Mouse (Mus musculus): ENCODE measurements around the gene Secisbp2l.
A peak's percentile ranks its signal among the peaks of the same experiment; 100 is the strongest.

The Secisbp2l gene

GRCm38 (mm10) chr2:125783868-125784267, 1.2 kb upstream of the Secisbp2l start:
- peak in 1 of 2 experiments; percentile 46 for DNase-seq (ENCODE audit: low spot score in 2 of 2)

DNA sequence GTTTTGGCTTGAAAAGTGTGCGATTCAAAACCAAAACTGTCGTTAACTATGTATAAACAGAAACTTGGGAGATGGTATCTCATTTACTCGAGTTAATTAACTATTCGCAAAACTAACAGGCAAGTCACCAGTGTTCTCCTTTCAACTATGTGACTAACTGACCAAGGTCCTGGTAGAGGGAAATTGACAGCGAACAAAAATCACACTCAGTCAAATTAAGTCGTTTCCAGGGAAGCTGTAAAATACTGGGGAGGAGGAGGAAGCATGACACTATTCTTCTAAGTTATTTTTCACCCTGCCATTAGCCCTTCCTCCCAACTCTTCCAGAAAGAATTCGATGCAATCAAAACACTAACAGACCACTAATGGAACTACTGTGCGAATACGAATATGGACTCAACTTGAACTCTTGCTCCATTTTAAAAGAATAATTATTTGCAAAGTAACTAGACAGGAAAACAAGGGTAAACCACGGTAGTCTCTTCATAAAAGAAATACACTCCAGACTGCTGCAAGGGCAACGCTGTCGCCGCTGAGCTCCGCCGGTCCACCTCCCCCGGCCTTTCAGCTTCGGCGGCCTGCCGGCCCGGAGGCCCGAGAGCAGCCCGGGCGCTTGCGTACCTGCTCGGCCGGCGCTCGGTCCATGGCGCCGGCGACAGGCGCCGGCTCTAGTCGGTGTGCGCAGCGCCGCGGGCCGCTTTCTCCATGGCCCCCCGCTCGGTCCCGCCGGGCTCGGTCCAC, 522 bp downstream of the Secisbp2l start:
- no peak for DNase-seq (ENCODE audit: low spot score in 2 of 2)

- no peak for DNase-seq (ENCODE audit: low spot score in 2 of 2)
These were observed 1.7 kb downstream of the Secisbp2l start for GRCm38 (mm10) chr2:125781006-125781405.

GRCm38 (mm10) chr2:125778380-125778779, 4.3 kb downstream of the Secisbp2l start:
- DNase-seq (ENCODE audit: low spot score in 2 of 2), result no peak

- DNase-seq (ENCODE audit: low spot score in 2 of 2), result no peak
These were observed 5.7 kb downstream of the Secisbp2l start for GRCm38 (mm10) chr2:125777018-125777417.

- no peak for DNase-seq (ENCODE audit: low spot score in 2 of 2)
These were observed 7.0 kb downstream of the Secisbp2l start for GRCm38 (mm10) chr2:125775661-125776060.

- DNase-seq (ENCODE audit: low spot score in 2 of 2), result no peak
These were observed 7.8 kb downstream of the Secisbp2l start for GRCm38 (mm10) chr2:125774846-125775245.

DNA sequence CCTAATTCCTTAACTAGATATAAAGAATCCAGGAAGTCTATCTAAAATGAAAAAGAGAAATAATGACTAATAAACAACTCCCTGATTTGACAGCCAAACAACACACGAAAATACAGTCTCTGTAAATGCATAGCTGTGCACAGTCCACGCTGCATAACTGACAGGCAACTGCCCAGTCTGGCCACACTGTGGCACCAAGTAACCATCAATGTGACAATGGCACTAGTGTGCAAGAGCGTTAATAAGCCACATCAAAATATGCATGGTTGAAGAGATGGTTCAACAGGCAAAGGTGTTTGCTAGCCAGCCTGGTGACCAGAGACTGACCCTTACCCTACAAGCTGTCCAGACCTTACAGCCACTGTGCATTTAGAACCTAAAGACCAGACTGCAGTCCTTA, 17.6 kb downstream of the Secisbp2l start:
- DNase-seq (ENCODE audit: low spot score in 2 of 2), result no peak

GRCm38 (mm10) chr2:125764531-125764930, 18.1 kb downstream of the Secisbp2l start:
- no peak for DNase-seq (ENCODE audit: low spot score in 2 of 2)

DNA sequence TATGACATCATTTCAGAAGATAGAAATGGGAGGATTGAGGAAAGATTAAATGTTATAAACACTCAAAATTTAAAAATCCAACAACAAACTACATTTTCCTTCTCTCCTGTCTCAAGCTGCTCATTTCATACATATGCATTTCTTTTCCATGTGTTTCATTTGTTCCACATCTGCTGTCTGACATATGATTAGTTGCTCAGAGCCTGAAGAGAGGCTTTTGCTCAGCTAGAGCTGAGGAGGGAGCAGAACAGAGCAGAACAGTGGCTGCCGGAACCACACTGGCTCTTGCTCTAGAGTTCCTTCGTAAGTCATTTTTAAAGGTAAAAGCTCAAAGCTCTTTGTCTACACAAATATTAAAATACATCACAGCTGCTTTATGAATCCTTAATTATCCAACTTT, 33.3 kb downstream of the Secisbp2l start:
- no peak for DNase-seq (ENCODE audit: low spot score in 2 of 2)

- no peak for DNase-seq (ENCODE audit: low spot score in 2 of 2)
These were observed 43.3 kb downstream of the Secisbp2l start for GRCm38 (mm10) chr2:125739338-125739737.

DNA sequence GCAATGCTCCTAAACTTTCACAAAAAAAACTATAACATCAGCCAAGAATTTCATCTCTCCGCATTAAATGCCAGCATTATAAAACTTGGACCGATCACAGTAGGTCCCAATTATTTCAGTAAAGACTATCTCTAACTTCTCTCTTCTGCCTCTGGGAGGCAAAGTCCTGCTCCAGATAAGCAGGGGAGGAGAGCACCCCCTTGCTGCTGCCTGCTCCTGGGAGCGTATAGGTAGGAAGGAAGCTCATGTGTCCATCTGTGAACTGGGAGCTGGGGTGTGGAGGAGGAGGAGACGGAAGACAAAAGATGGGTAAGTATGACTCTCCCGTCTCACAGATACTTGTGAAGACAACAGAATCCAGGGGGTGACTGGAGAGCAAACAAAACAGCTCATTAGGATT, 44.0 kb downstream of the Secisbp2l start:
- DNase-seq (ENCODE audit: low spot score in 2 of 2), result no peak

- no peak for DNase-seq (ENCODE audit: low spot score in 2 of 2)
These were observed 46.7 kb downstream of the Secisbp2l start for GRCm38 (mm10) chr2:125736025-125736343.

DNA sequence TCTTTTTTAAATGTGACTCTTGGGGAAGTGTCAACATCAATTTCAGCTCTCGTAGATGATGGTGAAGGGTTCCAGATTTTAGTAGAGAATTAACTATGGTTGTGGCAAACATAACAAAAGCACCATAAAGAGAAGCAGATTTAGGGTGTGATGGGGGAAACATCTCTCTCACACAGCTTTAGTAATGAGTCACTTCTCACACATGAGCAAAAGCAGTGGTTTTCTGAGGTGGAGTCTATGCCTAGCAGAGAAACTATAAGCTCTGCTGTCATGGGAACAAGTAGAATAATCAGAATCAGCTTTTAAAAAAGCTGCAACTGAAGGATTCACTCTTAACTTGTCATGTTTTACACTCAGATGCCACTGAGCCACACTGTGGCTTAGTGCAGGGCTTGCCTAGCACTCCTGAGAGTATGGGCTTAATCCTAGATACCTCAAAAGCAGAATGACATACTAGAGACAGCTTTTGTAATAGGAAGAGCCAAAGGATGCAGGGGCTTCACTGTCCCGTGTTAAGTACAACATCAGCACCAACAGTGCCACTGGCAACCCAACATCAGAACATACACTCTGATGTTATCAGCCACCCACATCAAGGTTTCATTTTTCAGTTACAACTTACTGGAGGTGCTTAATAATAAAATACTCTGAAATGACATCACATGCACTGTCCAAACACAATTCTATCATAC, 47.2 kb downstream of the Secisbp2l start:
- no peak for DNase-seq (ENCODE audit: low spot score in 2 of 2)

- DNase-seq (ENCODE audit: low spot score in 2 of 2), result no peak
These were observed 47.9 kb downstream of the Secisbp2l start for GRCm38 (mm10) chr2:125734741-125735140.

DNA sequence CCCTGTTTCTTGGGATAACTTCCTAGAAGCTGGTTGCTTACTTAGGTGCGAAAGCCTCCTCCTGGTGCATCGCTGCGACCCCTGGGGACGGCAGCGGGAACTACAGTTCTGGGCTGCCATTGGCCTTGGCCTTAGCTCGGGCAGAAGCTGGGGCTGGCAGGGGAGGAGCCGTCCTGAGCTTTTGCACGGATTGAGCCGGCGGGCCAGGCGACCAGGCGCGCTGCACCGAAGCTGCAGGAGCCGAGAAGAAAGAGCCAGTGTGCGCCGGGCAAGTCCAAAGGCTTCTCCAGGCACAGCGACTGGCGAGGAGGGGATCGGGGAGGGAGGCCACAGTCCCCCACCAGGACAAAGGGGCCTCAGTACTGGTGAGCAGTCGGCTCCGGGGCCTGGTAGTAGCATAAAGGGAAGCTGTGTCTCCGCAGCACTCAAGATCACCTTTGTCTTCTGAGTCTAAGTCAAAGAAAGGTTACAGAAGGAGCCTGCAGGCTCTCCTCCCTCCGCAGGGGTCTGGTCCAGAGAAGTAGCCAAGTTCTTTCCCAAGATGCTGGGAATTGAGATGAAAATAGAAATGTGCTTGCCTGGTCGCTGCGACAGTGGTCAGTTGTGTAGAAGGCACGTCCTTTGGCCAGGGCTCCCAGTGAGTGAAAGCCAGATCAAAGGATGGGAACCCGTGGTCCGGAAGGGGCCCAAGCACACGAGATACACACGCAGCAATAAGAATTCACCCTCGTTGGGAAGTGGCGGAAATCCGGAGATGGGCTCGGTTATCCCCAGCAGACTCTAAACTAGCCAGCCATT, 50.7 kb downstream of the Secisbp2l start:
- DNase-seq (ENCODE audit: low spot score in 2 of 2), result peak; percentile 93 to 95

DNA sequence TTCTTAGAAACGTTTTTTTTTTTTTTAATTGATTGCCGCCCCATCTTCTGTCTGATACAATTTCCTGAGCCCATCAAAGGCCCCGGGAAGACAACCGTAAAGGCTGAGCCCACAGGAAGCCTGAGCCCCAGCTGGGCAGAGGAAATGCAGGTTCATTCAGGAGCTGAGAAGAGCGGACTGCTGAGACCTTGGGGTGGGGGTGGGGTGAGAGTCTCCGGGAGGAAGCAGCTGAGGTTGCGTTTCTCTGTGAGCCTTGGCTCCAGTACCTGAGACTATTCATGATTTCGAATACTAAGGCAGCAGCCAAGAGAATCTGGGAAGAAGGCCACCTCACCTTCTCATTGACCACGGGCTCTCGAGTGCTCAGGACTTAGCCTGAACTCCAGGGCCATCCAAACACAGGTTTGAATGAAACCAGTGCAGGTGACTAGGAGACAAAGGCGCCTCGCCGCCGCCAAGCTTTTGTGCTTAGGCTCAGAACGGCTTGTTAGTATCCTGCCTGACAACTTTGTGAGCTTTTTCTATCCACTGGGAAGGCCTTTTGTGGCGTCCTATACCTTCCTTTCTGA, 58.0 kb downstream of the Secisbp2l start:
- no peak for DNase-seq (ENCODE audit: low spot score in 2 of 2)

DNA sequence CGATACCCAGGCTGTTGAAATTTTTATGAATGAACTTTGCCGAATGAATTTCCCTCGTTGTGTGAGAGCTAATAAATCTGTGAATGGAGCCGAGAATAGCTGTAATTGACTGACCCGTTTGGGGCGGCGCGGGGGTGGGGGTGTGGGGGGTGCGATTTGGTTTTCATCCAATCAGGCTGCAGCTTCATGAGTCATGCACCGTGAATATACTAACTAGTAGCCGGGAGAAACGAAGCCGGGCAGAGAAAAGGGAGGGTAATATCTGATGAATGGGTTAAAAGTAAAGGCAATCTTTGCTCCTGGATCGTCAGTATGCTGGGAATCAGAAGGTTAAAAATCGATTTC, 58.6 kb downstream of the Secisbp2l start, which contains the start of gene Shc4:
Gene Shc4 (minus strand): TSS at position 63 of the 345 bp plus-strand sequence.
- peak in 1 of 2 experiments; percentile 49 for DNase-seq (ENCODE audit: low spot score in 2 of 2)

- DNase-seq (ENCODE audit: low spot score in 2 of 2), result peak; percentile 68 to 70
These were observed 59.1 kb downstream of the Secisbp2l start for GRCm38 (mm10) chr2:125723408-125724085.

GRCm38 (mm10) chr2:125723086-125723407, 59.6 kb downstream of the Secisbp2l start:
- no peak for DNase-seq (ENCODE audit: low spot score in 2 of 2)

DNA sequence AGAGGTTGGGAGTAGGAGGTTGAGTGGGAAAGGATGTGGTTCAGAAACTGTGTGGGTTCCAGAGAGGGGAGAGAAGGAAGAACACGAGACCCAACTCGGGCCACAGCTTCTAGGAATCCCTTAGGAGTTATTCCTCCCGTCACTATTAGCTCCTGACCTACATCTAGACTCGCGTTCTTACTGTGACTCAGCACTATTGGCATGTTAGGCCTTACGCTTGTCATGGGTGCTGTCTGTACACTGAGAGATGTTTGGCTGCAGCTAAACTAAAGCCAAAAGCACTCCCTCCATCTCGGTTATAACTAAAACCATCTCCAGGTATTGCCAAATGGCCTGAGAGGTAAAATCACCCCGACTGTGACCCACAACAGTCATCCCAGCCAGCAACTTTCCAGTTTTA, 66.1 kb downstream of the Secisbp2l start:
- no peak for DNase-seq (ENCODE audit: low spot score in 2 of 2)

DNA sequence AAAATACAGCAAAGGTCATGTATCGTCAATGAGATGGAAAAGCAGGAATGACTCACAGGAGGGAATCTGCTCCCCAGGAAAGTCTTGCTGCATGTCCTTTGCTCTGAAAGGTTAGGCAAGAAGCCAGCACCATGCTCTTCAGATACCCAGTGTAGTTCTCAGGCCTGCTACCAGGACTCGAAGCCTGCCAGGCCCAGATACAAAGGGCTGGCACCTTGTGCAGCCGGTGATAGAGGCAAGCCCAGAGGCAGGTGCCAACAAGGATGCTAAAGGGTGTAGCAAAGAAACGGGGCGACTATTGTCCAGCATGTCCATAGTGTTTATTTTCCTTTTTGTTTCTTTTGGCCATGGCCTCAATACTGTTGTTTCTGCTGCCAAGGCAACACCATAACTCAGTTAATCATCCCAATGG, 76.2 kb downstream of the Secisbp2l start:
- no peak for DNase-seq (ENCODE audit: low spot score in 2 of 2)

All from right cerebral cortex, postnatal 10 days (tissue).